Mouse (Mus musculus): ENCODE measurements around the gene Rnls.

Gene Rnls

DNA sequence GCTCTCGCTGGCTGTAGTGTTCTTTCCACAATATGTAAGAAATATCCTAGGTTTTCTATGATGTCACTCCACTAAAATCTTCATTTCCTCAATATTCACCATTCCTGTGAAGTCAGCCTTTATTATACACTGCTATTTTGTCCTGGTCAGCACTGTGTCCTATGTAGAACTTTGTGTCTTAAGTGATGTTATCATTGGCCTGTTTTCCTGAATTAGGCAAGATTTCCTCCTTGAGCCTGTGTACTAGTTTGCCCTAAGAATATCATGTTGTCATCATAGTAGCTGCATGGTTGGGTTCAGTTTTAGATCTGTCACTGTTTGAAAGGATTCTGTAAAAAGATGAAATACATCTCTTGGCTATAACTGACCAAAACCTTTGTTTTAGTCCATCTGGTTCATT is 203.3 kb downstream of the Rnls start:
- DNase-seq (ENCODE audit: low read depth, low spot score) = no peak

- no peak for DNase-seq (ENCODE audit: low read depth, low spot score)
These were observed 212.5 kb downstream of the Rnls start for GRCm38 (mm10) chr19:33179595-33179994.

DNA sequence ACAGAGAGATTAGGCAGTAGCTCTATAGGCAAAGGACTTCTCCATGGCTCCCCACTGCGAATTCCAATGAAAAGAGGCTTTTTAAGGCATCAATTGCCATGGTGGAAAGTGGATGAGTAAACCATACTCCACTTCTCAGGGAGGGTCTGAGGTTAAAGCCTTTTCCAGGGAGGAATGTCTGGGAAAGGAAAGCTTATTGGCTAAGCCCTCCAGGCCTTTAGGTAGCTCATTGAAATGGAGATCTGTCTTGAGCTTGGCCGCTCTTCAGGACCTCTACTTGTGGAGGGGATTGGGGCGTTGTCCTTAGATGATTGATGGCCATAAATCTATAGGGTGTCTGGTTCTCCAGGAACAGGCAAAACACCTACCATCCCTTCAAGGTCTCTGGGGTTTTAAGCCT is 213.2 kb downstream of the Rnls start:
- DNase-seq (ENCODE audit: low read depth, low spot score) = no peak

DNA sequence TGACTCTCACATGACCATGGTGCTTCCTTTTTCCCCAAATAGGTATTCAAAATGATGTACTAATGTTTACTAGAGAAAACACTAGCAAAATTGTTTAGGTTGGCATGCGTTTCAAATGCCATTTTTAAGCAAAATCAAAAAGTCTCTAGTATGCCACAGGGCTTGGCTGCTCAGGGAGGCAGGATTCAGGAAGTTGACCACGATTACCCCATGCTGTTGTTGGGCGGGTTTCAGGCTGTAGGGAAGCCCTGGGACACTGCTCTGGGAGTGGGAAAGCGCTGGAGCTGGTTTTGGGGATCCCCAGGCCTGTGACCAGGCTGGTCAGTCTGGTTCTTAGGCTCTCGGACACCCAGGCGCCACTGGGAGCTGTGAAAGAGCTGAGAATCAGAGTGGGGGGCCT is 213.7 kb downstream of the Rnls start:
- DNase-seq (ENCODE audit: low read depth, low spot score) = no peak

GRCm38 (mm10) chr19:33173991-33174390 is 218.1 kb downstream of the Rnls start:
- DNase-seq (ENCODE audit: low read depth, low spot score) = no peak

DNA sequence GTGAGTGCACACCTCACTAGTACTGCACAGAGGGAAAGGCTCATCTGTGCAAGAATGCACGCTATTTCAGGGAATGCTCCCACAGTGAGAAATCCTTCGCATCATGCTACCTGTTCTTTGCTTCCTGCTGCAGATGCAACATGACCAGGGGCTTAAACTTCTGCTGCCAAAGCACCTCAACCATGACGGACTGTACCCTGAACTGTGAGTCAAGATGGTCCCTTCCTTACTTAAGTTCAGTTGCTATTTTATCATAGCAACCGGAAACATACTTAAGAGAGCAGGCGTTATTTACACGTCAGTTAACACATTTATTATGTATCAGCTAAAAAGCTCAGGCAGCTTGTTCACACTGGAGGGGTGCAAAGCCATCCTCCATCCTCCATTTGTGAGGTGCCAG is 222.2 kb downstream of the Rnls start:
- DNase-seq (ENCODE audit: low read depth, low spot score) = no peak

GRCm38 (mm10) chr19:33167528-33168264 is 224.4 kb downstream of the Rnls start:
- DNase-seq (ENCODE audit: low read depth, low spot score) = no peak

DNA sequence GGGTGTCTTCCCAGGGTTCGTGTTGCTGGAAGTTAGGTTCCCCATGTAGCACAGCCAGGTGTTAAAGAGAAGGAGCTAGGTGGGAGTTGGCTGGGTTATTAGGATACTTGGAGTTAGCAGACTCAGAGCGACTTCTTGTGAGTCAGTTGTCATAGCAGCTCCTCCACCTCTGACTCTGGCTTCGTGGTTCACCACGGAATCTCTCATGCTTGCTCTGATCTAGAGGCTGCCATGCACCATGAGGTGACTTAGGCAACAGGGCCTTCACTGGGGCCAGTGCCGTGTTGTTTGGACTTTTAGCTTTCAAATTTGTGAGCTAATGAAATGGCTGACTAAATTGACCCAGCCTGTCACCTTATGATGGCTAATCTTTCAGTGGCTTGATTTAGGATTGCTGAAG is 227.3 kb downstream of the Rnls start:
- DNase-seq (ENCODE audit: low read depth, low spot score) = no peak

- no peak for DNase-seq (ENCODE audit: low read depth, low spot score)
These were observed 230.2 kb downstream of the Rnls start for GRCm38 (mm10) chr19:33161903-33162302.

DNA sequence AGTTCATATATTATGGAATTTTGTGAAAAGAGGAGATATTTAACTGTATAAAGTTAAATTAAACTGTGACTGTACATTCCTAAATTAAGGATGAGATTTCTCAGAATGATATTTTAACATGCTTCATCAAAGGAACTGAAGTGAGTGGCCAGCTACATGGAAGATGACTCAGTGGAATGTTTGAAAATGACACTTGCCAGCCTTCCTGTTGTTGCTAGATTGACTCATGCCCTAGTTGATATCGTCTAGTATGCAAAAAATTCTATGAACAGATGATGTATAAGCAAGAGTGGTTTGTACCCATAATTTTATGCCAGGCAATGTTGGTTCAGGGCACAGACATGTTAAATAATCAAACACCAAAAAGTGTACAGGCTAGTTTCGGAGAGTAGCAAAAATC is 232.2 kb downstream of the Rnls start:
- DNase-seq (ENCODE audit: low read depth, low spot score) = no peak

DNA sequence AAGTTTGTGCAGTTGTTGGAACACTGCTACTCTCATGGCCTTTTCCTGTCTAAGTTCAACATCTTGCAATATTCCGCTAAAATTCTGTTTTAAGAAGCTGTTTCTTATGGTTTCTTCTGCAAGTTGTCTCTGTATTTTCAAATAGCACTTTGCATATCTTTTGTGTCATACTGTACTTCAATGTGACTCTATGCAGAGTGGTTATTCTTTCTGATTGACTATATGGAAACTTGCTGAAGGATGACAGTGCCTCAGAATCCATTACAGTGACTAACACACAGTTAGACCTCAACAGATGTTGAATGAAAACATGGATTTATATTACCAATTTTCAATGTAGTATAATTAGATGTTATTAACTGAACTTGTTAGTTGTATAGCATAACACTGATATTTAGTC is 232.9 kb downstream of the Rnls start:
- no peak for DNase-seq (ENCODE audit: low read depth, low spot score)

DNA sequence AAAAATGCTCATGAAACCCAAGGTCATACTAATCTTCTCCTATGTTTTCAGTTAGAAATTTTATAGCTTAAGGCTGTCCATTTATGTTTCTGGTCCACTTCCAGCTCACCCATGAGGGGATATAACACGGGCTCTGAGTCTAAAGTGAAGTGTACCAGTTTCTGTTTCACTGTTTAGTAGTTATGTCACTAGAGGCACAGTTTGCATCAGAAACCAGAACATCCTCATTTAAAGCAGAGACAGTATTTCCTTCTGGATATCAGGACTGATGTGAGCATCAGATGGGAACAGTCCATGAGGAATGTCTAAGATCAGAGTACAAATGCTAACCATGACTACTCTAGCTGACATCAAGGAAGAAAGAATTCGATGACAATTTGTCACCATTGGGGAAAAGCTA is 233.9 kb downstream of the Rnls start:
- DNase-seq (ENCODE audit: low read depth, low spot score) = no peak

GRCm38 (mm10) chr19:33148411-33148810 is 243.7 kb downstream of the Rnls start:
- no peak for DNase-seq (ENCODE audit: low read depth, low spot score)

GRCm38 (mm10) chr19:33143198-33143597 is 248.9 kb downstream of the Rnls start:
- no peak for DNase-seq (ENCODE audit: low read depth, low spot score)

GRCm38 (mm10) chr19:33137316-33137715 is 254.8 kb downstream of the Rnls start:
- DNase-seq (ENCODE audit: low read depth, low spot score) = no peak

- no peak for DNase-seq (ENCODE audit: low read depth, low spot score)
These were observed 269.4 kb downstream of the Rnls start for GRCm38 (mm10) chr19:33122611-33123226.

- no peak for DNase-seq (ENCODE audit: low read depth, low spot score)
These were observed 272.1 kb downstream of the Rnls start for GRCm38 (mm10) chr19:33119947-33120346.

DNA sequence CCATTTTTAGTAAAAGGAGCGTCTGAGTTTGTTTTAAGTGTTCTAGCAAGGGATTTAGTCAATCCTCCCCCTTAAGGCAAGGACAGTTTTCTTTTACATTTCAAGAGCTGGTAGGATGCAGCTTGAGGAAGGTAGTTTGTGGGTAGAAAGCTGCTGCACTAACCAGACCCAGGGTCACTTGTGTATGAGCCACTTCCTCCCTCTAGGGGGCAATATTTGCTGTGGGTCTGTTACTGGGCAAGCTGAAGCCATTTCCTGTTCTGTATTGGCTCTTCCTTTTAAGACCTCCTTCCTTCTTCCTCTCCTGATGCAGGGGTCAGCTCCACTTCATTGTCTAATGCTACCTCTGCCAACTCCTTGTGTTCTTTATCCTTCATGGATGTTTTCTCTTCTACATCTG is 273.2 kb downstream of the Rnls start:
- no peak for DNase-seq (ENCODE audit: low read depth, low spot score)

- DNase-seq (ENCODE audit: low read depth, low spot score) = no peak
These were observed 277.3 kb downstream of the Rnls start for GRCm38 (mm10) chr19:33114631-33115295.

DNA sequence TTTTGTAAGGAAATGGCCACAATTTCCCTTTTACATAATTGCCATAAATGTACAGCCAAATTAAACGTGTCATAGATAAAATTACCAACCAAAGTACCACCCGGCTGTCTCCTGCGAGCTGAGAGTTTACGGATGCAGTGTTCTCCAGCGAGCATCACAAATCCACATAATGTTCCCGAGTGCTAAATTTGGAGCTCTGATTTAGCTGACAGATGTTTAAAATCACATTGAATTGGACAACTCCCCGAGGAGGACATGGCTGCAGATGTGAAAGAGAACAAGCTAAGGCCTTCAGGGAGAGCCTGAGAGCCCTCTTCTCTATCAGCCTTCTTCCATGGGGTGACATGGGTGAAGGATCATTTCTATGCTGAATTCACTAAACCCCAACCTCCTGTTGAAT is 278.3 kb downstream of the Rnls start:
- no peak for DNase-seq (ENCODE audit: low read depth, low spot score)

DNA sequence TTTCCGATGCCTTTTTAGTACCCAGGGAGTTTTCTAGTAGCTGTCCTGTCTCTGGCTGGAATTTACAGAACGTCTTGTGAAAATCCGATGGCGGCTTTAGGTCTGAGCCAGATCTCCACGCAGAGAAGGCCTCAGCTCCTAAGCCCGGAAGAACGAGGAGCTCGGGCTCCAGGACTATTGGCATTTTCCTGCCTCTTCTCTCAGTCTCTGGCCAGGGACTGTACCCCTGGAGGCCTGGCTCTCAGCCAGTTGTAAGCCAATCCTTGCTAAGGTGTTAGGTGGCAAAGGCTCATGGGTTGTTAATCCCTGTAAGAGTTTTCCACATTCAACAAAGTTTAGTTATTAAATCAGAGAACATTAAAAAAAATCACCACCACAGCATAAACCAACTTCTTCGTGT is 281.7 kb downstream of the Rnls start:
- DNase-seq (ENCODE audit: low read depth, low spot score) = no peak

DNA sequence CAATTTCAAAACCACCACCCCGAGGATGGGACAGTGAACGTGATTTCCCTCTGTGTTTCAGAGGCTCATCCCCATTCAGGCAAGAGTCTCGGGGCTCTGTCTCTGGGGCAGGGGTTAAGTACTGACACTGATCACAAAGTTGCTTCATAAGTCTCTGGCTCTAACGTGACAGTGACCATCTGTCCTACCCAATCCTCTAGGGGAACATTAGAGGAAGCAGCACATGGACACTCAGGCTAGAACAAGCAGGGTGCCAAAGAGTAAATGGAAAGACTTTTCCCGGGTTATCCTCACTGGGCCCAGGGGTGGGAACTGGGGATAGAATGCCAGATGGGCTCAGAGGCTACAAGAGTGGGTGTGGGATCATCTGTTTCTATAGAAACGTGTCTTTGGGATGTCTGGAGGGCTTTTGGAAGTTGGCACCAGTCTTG is 282.1 kb downstream of the Rnls start:
- DNase-seq (ENCODE audit: low read depth, low spot score) = no peak

DNA sequence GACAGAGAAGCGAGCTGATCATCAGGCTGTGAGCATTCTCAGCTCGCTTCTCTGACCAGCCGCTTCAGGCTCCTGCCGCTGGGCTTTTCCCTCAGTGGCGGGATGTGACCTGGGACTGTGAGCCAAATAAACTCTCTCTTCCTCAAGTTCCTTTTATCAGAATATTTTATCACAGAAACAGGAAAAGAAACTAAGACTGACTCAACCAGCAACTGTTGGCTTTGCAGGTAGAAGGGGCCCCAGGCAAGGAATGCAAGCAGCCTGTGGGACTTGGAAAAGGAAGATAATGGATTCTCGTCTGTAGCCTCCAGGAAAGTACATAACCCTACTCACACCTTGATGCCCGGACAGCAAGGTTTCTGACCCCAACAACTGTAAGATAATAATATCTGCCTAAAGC is 283.0 kb downstream of the Rnls start:
- DNase-seq (ENCODE audit: low read depth, low spot score) = no peak
